Mouse (Mus musculus) macrophage (primary cell): Measurements from ENCODE around the gene Ifna9. TPM values are rescaled to one million over a fixed set of nuclear protein-coding genes. Genes with fewer than 3 reads are reported as not detected.
"Not testable (repeated sequence)": the region's sequence is repeated elsewhere in the genome, so short reads cannot be mapped to it uniquely, and the experiment has no call there.

ENCODE experiments used
- H3K27ac ChIP-seq: fragments of 350-480 bp; formaldehyde crosslinking; 2 replicates; pipeline ENCODE4 v1.9.0; 2021
- H3K36me3 ChIP-seq: fragments of 350-480 bp; formaldehyde crosslinking; 2 replicates; pipeline ENCODE4 v1.9.0; 2021; ENCODE audit errors: inconsistent target
- H3K4me3 ChIP-seq: fragments of 350-480 bp; formaldehyde crosslinking; 2 replicates; pipeline ENCODE4 v1.9.0; 2021; ENCODE audit errors: inconsistent target
- H3K79me2 ChIP-seq: fragments of 350-480 bp; formaldehyde crosslinking; 2 replicates; pipeline ENCODE4 v1.9.0; 2021; ENCODE audit errors: inconsistent target
- WGBS: methylation state at CpG from one replicate; pipeline ENCODE4 v1.1.7; 2026; ENCODE audit warnings: inconsistent platforms; ENCODE audit not compliant: missing documents; 5-methylcytosine and 5-hydroxymethylcytosine counted together
- polyA plus RNA-seq: library from polyadenylated mRNA; stranded (reverse); fragments of 250-400 nt; gene quantifications from 3 replicates; pipeline ENCODE4 v1.2.4, GENCODE M21; 2018; ENCODE audit warnings: inconsistent platforms
- total RNA-seq, 78 experiments: library from RNA; depleted of rRNA; stranded (reverse); fragments of 250-400 nt; gene quantifications; 1 replicate in 9 of 78; 2 replicates in 24 of 78; 3 replicates in 43 of 78; 4 replicates in 2 of 78; pipeline ENCODE4 v1.2.4; 2018; ENCODE audit warnings: inconsistent platforms in 56 of 78

Ifna9 gene
- not detected for total RNA-seq (2018; cell fraction: chromatin; rRNA removed)
- total RNA-seq (2018; cell fraction: cytosol; rRNA removed) = not detected
- total RNA-seq (2018; cell fraction: nucleus; rRNA removed) = not detected
- not detected in 3 replicates for polyA plus RNA-seq

- Histone ChIP-seq H3K27ac (no peak within 1 kb of the TSS), H3K4me3 (no peak within 1 kb of the TSS), H3K79me2 (no peaks in the 10 kb centered on the region), H3K36me3 (no peaks in the 10 kb centered on the region)
- 46% methylated on average over 1 of the region's 1 CpGs for WGBS
Observed at GRCm38 (mm10) chr4:88592285-88592684, at the start of gene Ifna9. Gene Ifna9, minus strand, starts transcription at chr4:88592385.

GRCm38 (mm10) chr4:88641077-88641831 lies 49.1 kb upstream of the Ifna9 start:
- 13% methylated on average over 11 of the region's 11 CpGs for whole genome bisulfite sequencing
- Histone ChIP-seq H3K27ac (no peak overlapping the region), H3K36me3 (no peaks in the 10 kb centered on the region), H3K4me3 (peak overlapping the region; percentile 55), H3K79me2 (no peaks in the 10 kb centered on the region)

GRCm38 (mm10) chr4:88640704-88641076 lies 48.5 kb upstream of the Ifna9 start:
- WGBS = 13% methylated on average over 8 of the region's 8 CpGs

GRCm38 (mm10) chr4:88634311-88634710 lies 42.1 kb upstream of the Ifna9 start, which contains the start of gene C87499:
Gene C87499, minus strand, starts transcription at chr4:88634411.
- no peaks in the 10 kb centered on the region for H3K36me3 ChIP-seq
- no peak within 1 kb of the TSS for H3K4me3 ChIP-seq
- WGBS = 97% methylated on average over 4 of the region's 4 CpGs
- H3K27ac ChIP-seq = no peak within 1 kb of the TSS
- H3K79me2 ChIP-seq = no peaks in the 10 kb centered on the region

More at GRCm38 (mm10) chr4:88640704-88641076, 48.5 kb upstream of the Ifna9 start:
- Histone ChIP-seq H3K36me3 (no peaks in the 10 kb centered on the region), H3K27ac (no peak overlapping the region), H3K4me3 (peak overlapping the region; percentile 55), H3K79me2 (no peaks in the 10 kb centered on the region)

- H3K36me3 ChIP-seq = no peaks in the 10 kb centered on the region
- H3K79me2 ChIP-seq = no peaks in the 10 kb centered on the region
- H3K27ac ChIP-seq = no peak within 1 kb of the TSS
- no peak within 1 kb of the TSS for H3K4me3 ChIP-seq
Observed at GRCm38 (mm10) chr4:88603276-88603675, 11.1 kb upstream of the Ifna9 start, which contains the start of gene Ifna12. Gene Ifna12, minus strand, starts transcription at chr4:88603376.

GRCm38 (mm10) chr4:88571698-88572097 lies 20.5 kb downstream of the Ifna9 start, which contains the start of gene Ifna14:
Gene Ifna14, minus strand, starts transcription at chr4:88571798.
- H3K79me2 ChIP-seq = no peaks in the 10 kb centered on the region
- 100% methylated on average over 1 of the region's 1 CpGs for WGBS
- H3K36me3 ChIP-seq = no peaks in the 10 kb centered on the region
- H3K27ac ChIP-seq = no peak within 1 kb of the TSS
- H3K4me3 ChIP-seq = no peak within 1 kb of the TSS

GRCm38 (mm10) chr4:88561791-88562190 lies 30.4 kb downstream of the Ifna9 start:
- no peaks in the 10 kb centered on the region for H3K79me2 ChIP-seq
- H3K36me3 ChIP-seq = no peaks in the 10 kb centered on the region
- no peak overlapping the region for H3K27ac ChIP-seq
- WGBS = 95% methylated on average over 1 of the region's 1 CpGs
- no peak overlapping the region for H3K4me3 ChIP-seq

GRCm38 (mm10) chr4:88558145-88558544 lies 34.0 kb downstream of the Ifna9 start, which contains the start of gene Ifna15:
Gene Ifna15, minus strand, starts transcription at chr4:88558245.
- H3K27ac ChIP-seq, H3K36me3 ChIP-seq, H3K4me3 ChIP-seq, H3K79me2 ChIP-seq: not testable (repeated sequence)

GRCm38 (mm10) chr4:88550161-88550945 lies 41.8 kb downstream of the Ifna9 start:
- Histone ChIP-seq H3K4me3 (peak overlapping the region; percentile 44), H3K36me3 (no peaks in the 10 kb centered on the region), H3K27ac (no peak overlapping the region), H3K79me2 (no peaks in the 10 kb centered on the region)
- 14% methylated on average over 22 of the region's 22 CpGs for WGBS

- Histone ChIP-seq H3K27ac (no peak overlapping the region), H3K36me3 (no peaks in the 10 kb centered on the region), H3K79me2 (no peaks in the 10 kb centered on the region), H3K4me3 (no peak overlapping the region)
- WGBS = 100% methylated on average over 1 of the region's 1 CpGs
Observed at GRCm38 (mm10) chr4:88547986-88548385, 44.2 kb downstream of the Ifna9 start.

GRCm38 (mm10) chr4:88543649-88544234 lies 48.4 kb downstream of the Ifna9 start:
- Histone ChIP-seq H3K27ac (no peak overlapping the region), H3K79me2 (no peaks in the 10 kb centered on the region), H3K4me3 (no peak overlapping the region), H3K36me3 (no peaks in the 10 kb centered on the region)
- 50% methylated on average over 2 of the region's 2 CpGs for WGBS

Other genes starting within 250 kb of the Ifna9 start
- gene Hacd4, start 153.5 kb downstream of the Ifna9 start, polyA plus RNA-seq = 53.4 to 180 TPM (median 165 TPM) in 3 replicates
- 0.23 TPM in 1 of 3 replicates, not detected in the others for gene Ifnb1, start 69.6 kb downstream of the Ifna9 start, polyA plus RNA-seq
- not detected in 3 replicates for gene Ifna15, start 34.1 kb downstream of the Ifna9 start, polyA plus RNA-seq
- gene Ifna14, start 20.6 kb downstream of the Ifna9 start, polyA plus RNA-seq = not detected in 3 replicates
- gene Ifna12, start 11.0 kb upstream of the Ifna9 start, polyA plus RNA-seq = not detected in 3 replicates
- not detected in 3 replicates for gene C87499, start 42.0 kb upstream of the Ifna9 start, polyA plus RNA-seq
- gene Ifna13, start 52.1 kb upstream of the Ifna9 start, polyA plus RNA-seq = not detected in 3 replicates
- gene Ifna16, start 84.5 kb upstream of the Ifna9 start, polyA plus RNA-seq = not detected in 3 replicates
- gene Ifna2, start 91.5 kb upstream of the Ifna9 start, polyA plus RNA-seq = not detected in 3 replicates
- not detected in 3 replicates for gene Ifnab, start 99.0 kb upstream of the Ifna9 start, polyA plus RNA-seq
- gene Gm26566, start 129.4 kb upstream of the Ifna9 start, polyA plus RNA-seq = 0.47 TPM in 1 of 3 replicates, not detected in the others
- gene Klhl9, start 130.1 kb upstream of the Ifna9 start, polyA plus RNA-seq = 50.3 to 101 TPM (median 75.4 TPM) in 3 replicates
- gene Gm13271, start 162.5 kb upstream of the Ifna9 start, polyA plus RNA-seq = not detected in 3 replicates
- not detected in 3 replicates for gene Gm13283, start 167.7 kb upstream of the Ifna9 start, polyA plus RNA-seq
- gene Gm13290, start 181.4 kb upstream of the Ifna9 start, polyA plus RNA-seq = not detected in 3 replicates
- not detected in 3 replicates for gene Gm13289, start 184.5 kb upstream of the Ifna9 start, polyA plus RNA-seq
- not detected in 3 replicates for gene Gm13272, start 187.5 kb upstream of the Ifna9 start, polyA plus RNA-seq
- gene Ifnz, start 189.7 kb upstream of the Ifna9 start, polyA plus RNA-seq = not detected in 3 replicates
- not detected in 3 replicates for gene Gm13276, start 193.3 kb upstream of the Ifna9 start, polyA plus RNA-seq
- gene Gm13277, start 196.2 kb upstream of the Ifna9 start, polyA plus RNA-seq = not detected in 3 replicates
- not detected in 3 replicates for gene Gm13278, start 199.2 kb upstream of the Ifna9 start, polyA plus RNA-seq
- gene Gm13275, start 202.1 kb upstream of the Ifna9 start, polyA plus RNA-seq = not detected in 3 replicates
- not detected in 3 replicates for gene Gm13279, start 205.0 kb upstream of the Ifna9 start, polyA plus RNA-seq
- gene Gm13285, start 207.3 kb upstream of the Ifna9 start, polyA plus RNA-seq = not detected in 3 replicates
- not detected in 3 replicates for gene Gm13287, start 210.9 kb upstream of the Ifna9 start, polyA plus RNA-seq
- not detected in 3 replicates for gene Gm13288, start 213.1 kb upstream of the Ifna9 start, polyA plus RNA-seq
- not detected in 3 replicates for gene Ifna7, start 223.8 kb upstream of the Ifna9 start, polyA plus RNA-seq
- not detected in 3 replicates for gene Ifna11, start 227.6 kb upstream of the Ifna9 start, polyA plus RNA-seq
- not detected in 3 replicates for gene Ifna6, start 235.0 kb upstream of the Ifna9 start, polyA plus RNA-seq
- gene Ifna5, start 243.1 kb upstream of the Ifna9 start, polyA plus RNA-seq = not detected in 3 replicates
- not detected in 3 replicates for gene Ifna4, start 249.5 kb upstream of the Ifna9 start, polyA plus RNA-seq